Mouse (Mus musculus): ENCODE measurements around the gene Ddx18. TPM values are rescaled to one million over a fixed set of nuclear protein-coding genes. Genes with fewer than 3 reads are reported as not detected.

Ddx18 gene
- total RNA-seq, 2 experiments from 2014 or later, result 16.4 to 22.6 TPM

GRCm38 (mm10) chr1:121527600-121528398 is 40.0 kb downstream of the Ddx18 start:
- DNase-seq, result no peak
- intact Hi-C loops (cut with DNase I), result no loop called here

- intact Hi-C loops (cut with DNase I), result no loop called here
- no peak for DNase-seq
These were observed 40.7 kb downstream of the Ddx18 start for GRCm38 (mm10) chr1:121527061-121527460.

- intact Hi-C loops (cut with DNase I), result no loop called here
- DNase-seq, result no peak
These were observed 49.2 kb downstream of the Ddx18 start for GRCm38 (mm10) chr1:121518609-121519008.

- no peak for DNase-seq
- intact Hi-C loops (cut with DNase I), result no loop called here
These were observed 55.8 kb downstream of the Ddx18 start for GRCm38 (mm10) chr1:121511966-121512365.

- intact Hi-C loops (cut with DNase I), result no loop called here
These were observed 56.6 kb downstream of the Ddx18 start for GRCm38 (mm10) chr1:121511186-121511585.

GRCm38 (mm10) chr1:121510420-121511140 is 57.2 kb downstream of the Ddx18 start:
- intact Hi-C loops (cut with DNase I), result no loop called here
- DNase-seq, result no peak

More at GRCm38 (mm10) chr1:121511186-121511585, 56.6 kb downstream of the Ddx18 start:
- no peak for DNase-seq

GRCm38 (mm10) chr1:121508729-121509128 is 59.1 kb downstream of the Ddx18 start:
- no peak for DNase-seq
- intact Hi-C loops (cut with DNase I), result no loop called here

Other genes with a start within 250 kb of the Ddx18 start
- 10 to 100 TPM; 56.5 to 71.2 TPM for gene Insig2, start 235.4 kb downstream of the Ddx18 start, total RNA-seq (2021)
- gene Ccdc93, start 136.9 kb downstream of the Ddx18 start, total RNA-seq (2021), result 10 to 100 TPM; 12.4 to 14.5 TPM
- gene Htr5b, start 39.5 kb downstream of the Ddx18 start, total RNA-seq (2021), result not detected